Comparison of ENCODE assay signal across 19 mouse cellular contexts in genomic region chr1:183692756-183693155, GRCm38 (mm10).
A peak's percentile ranks its signal among the peaks of the same experiment; 100 is the strongest.
DNase-seq lines count a peak whose midpoint lies in the region; TF ChIP-seq lines count a peak whose summit lies in the region.
"Had no signal": no experiment of that assay in that cellular context is flagged by ENCODE, and none has a peak within 500 bp of the region (broad histone marks: within the 10 kb centered on the region; RNA-seq: fewer than 3 reads in every experiment).

No protein-coding gene starts in this region.

- peak; percentile 59 for DNase-seq in heart, adult 11 months
- no peak for DNase-seq in heart, postnatal 36 days
- peak; percentile 54 for DNase-seq in heart, embryonic 10.5 days (ENCODE audit: low spot score)
- DNase-seq in heart, postnatal 14 days: no peak
- peak; percentile 45 for DNase-seq in CH12.LX (ENCODE audit: extremely low read depth)
- no peak for DNase-seq in adrenal gland, postnatal 14 days
- DNase-seq: adrenal gland, adult 2 months; adrenal gland, adult 8-10 months; adrenal gland, postnatal 10 days; adrenal gland, postnatal 25 days; adrenal gland, postnatal 36 days; B cell, adult 2 months; cerebellum, adult 11 months; cerebellum, adult 11-12 months; cerebellum, adult 18-20 months; cerebellum, adult 2 months; cerebellum, adult 8-10 months had no signal

- TF ChIP-seq CTCF in CH12.LX (conservative IDR thresholded peaks at IDR 0.05 in 1 of 2, IDR thresholded peaks at IDR 0.05 in 1 of 2; ENCODE audit: low read depth in 2 of 2, low read length in 2 of 2): no peak

- intact Hi-C loops in heart, postnatal 36 days (cut with DNase I): no loop called here
- intact Hi-C loops in heart, postnatal 14 days (cut with DNase I): no loop called here

- no peaks in the 10 kb centered on the region for H3K79me2 ChIP-seq in CH12.LX (replicated peaks; ENCODE audit: control insufficient read depth, extremely low read depth, insufficient read depth, poor library complexity, severe bottlenecking)

- in situ Hi-C loops in CH12.LX (cut with MboI; ENCODE audit: low pct_ligation_motif_present, low pct_unique_long_range_greater_than_20kb, low sequenced_read_pairs): no loop called here

- WGBS in heart, embryonic 10.5 days: 79% methylated on average over 5 of the region's 5 CpGs

- TF ChIP-seq RAD21 in CH12.LX (IDR thresholded peaks at IDR 0.05; ENCODE audit: low read depth, low read length): no peak

- no peak overlapping the region for H3K4me2 ChIP-seq in CH12.LX (ENCODE audit: insufficient read depth, low read depth, poor library complexity, severe bottlenecking)

- dilution Hi-C loops in CH12.LX (cut with MboI; ENCODE audit: extremely low pct_ligation_motif_present, extremely low pct_unique_long_range_greater_than_20kb, low sequenced_read_pairs): no loop called here

- H3K27ac ChIP-seq in heart, embryonic 10.5 days: no peak overlapping the region
- H3K27ac ChIP-seq in CH12.LX (ENCODE audit: insufficient read depth, low read depth): no peak overlapping the region

- TF ChIP-seq POLR2A in CH12.LX (IDR thresholded peaks at IDR 0.05; ENCODE audit: low read depth, low read length): no peak

- no peak for TF ChIP-seq EP300 in CH12.LX (IDR thresholded peaks at IDR 0.05; ENCODE audit: low read length)

- no peaks in the 10 kb centered on the region for H3K9me3 ChIP-seq in heart, embryonic 10.5 days
- H3K9me3 ChIP-seq in CH12.LX (replicated peaks; ENCODE audit: low read length): no peaks in the 10 kb centered on the region

- H3K36me3 ChIP-seq in heart, embryonic 10.5 days: no peaks in the 10 kb centered on the region
- no peaks in the 10 kb centered on the region for H3K36me3 ChIP-seq in CH12.LX (replicated peaks in 1 of 2; ENCODE audit: control insufficient read depth in 1 of 2, insufficient read depth in 1 of 2, low read length in 1 of 2)
- H3K36me3 ChIP-seq: G1E had no signal

- H3K27me3 ChIP-seq in heart, embryonic 10.5 days (ENCODE audit: insufficient read depth, poor library complexity, severe bottlenecking): 0 out of 2 replicates have a peak, but pooled peaks cover 6% of the 10 kb centered on the region
- no peaks in the 10 kb centered on the region for H3K27me3 ChIP-seq in CH12.LX (replicated peaks)
- H3K27me3 ChIP-seq: Patski had no signal

- no peak overlapping the region for H3K9ac ChIP-seq in CH12.LX (ENCODE audit: insufficient read depth, low read depth)

- H3K4me3 ChIP-seq in heart, embryonic 10.5 days: no peak overlapping the region
- H3K4me3 ChIP-seq in CH12.LX (replicated peaks in 1 of 3; ENCODE audit: low read depth in 2 of 3, low read length in 2 of 3, poor library complexity in 1 of 3): no peak overlapping the region

- no peaks in the 10 kb centered on the region for H3K4me1 ChIP-seq in heart, embryonic 10.5 days
- peaks cover 5 to 23% of the 10 kb centered on the region in 2 experiments; a peak in 2 of 4 replicates for H3K4me1 ChIP-seq in CH12.LX (ENCODE audit: control insufficient read depth in 1 of 2, insufficient read depth in 2 of 2)

TF ChIP-seq in CH12.LX, 34 proteins besides CTCF, POLR2A, EP300 and RAD21:
- TF ChIP-seq ZMIZ1 (IDR thresholded peaks at IDR 0.05; ENCODE audit: low read depth, low read length): no peak
- TF ChIP-seq ELF1 (IDR thresholded peaks at IDR 0.05; ENCODE audit: low read depth, low read length): no peak
- no peak for TF ChIP-seq JUN (IDR thresholded peaks at IDR 0.05; ENCODE audit: insufficient read depth, low read depth, low read length)
- no peak for TF ChIP-seq MYC (IDR thresholded peaks at IDR 0.05; ENCODE audit: low read depth, low read length)
- TF ChIP-seq KAT2A (IDR thresholded peaks at IDR 0.05; ENCODE audit: insufficient replicate concordance, low read length): no peak
- no peak for TF ChIP-seq POLR2AphosphoS2 (IDR thresholded peaks at IDR 0.05; ENCODE audit: low read depth, low read length)
- TF ChIP-seq ZC3H11A (IDR thresholded peaks at IDR 0.05; ENCODE audit: low read depth, low read length): no peak
- no peak for TF ChIP-seq CHD1 (IDR thresholded peaks at IDR 0.05; ENCODE audit: low read depth, low read length)
- no peak for TF ChIP-seq ZNF384 (IDR thresholded peaks at IDR 0.05; ENCODE audit: low read depth, low read length)
- no peak for TF ChIP-seq IRF4 (IDR thresholded peaks at IDR 0.05; ENCODE audit: low read depth, low read length)
- no peak for TF ChIP-seq MAFK (IDR thresholded peaks at IDR 0.05; ENCODE audit: insufficient replicate concordance, low read length)
- TF ChIP-seq HCFC1 (IDR thresholded peaks at IDR 0.05; ENCODE audit: low read depth, low read length): no peak
- TF ChIP-seq GABPA (IDR thresholded peaks at IDR 0.05; ENCODE audit: insufficient replicate concordance, low read depth, low read length): no peak
- TF ChIP-seq ZKSCAN1 (IDR thresholded peaks at IDR 0.05; ENCODE audit: borderline replicate concordance, low read depth, low read length): no peak
- no peak for TF ChIP-seq USF2 (conservative IDR thresholded peaks at IDR 0.05; ENCODE audit: low read depth, low read length)

Comparison
In these comparisons a context has a peak if more than half of its experiments do, and no peak if none do; other contexts are left out.
1. DNase-seq: peak in heart, adult 11 months (single experiment), heart, embryonic 10.5 days (single experiment) and CH12.LX (single experiment); none in heart, postnatal 36 days (0 of 2), heart, postnatal 14 days (0 of 2) and adrenal gland, postnatal 14 days (single experiment).